Mouse (Mus musculus): ENCODE data around the gene Rer1.

GRCm38 (mm10) chr4:155121222-155121621, 35.0 kb upstream of the Rer1 start:
- no peak for TF ChIP-seq CTCF (IDR thresholded peaks at IDR 0.05; ENCODE audit: low read depth)
- no peak for TF ChIP-seq EP300 (IDR thresholded peaks at IDR 0.05; ENCODE audit: low read depth)

Data from heart, postnatal 0 days (tissue).